Mouse (Mus musculus) frontal cortex, postnatal 14 days (tissue): ENCODE measurements around the gene Atp13a3.
"Not testable (repeated sequence)": the region's sequence is repeated elsewhere in the genome, so short reads cannot be mapped to it uniquely, and the experiment has no call there.

Experiments used
- DNase-seq, 2 experiments: peaks; one replicate each; pipeline ENCODE4 v3.0.0; 2022; ENCODE audit warnings: low spot score in 2 of 2

Gene Atp13a3

GRCm38 (mm10) chr16:30362528-30362927 lies 43.2 kb downstream of the Atp13a3 start:
- no peak for DNase-seq

- not testable (repeated sequence) for DNase-seq
These were observed 52.3 kb downstream of the Atp13a3 start for GRCm38 (mm10) chr16:30353489-30353888.

GRCm38 (mm10) chr16:30314236-30314635 lies 91.5 kb downstream of the Atp13a3 start:
- no peak for DNase-seq

DNA sequence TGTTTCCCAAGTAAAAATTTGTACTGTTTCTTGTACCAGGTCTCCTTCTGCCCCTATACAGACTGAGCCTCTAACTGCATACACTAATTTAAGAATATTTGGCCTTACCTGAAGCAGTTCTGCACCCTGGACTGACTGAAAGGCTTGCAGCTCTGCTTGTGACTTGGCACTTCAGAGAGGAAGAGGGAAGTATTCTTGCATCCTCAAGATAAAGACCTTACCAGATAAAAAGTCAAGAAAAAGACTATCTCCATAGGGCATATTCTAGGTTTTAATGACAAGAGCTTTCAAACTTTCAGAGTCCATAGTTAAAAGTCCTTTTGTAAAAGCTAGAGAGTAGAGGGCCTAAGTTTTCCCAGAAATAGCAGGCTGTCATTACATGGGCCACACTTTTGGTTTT lies 95.1 kb downstream of the Atp13a3 start, which contains the start of gene Gp5:
Gp5 (minus strand) TSS at position 133 of the 400 bp plus-strand sequence.
- no peak for DNase-seq

GRCm38 (mm10) chr16:30310171-30310515 lies 95.6 kb downstream of the Atp13a3 start:
- no peak for DNase-seq

- no peak for DNase-seq
These were observed 96.2 kb downstream of the Atp13a3 start for GRCm38 (mm10) chr16:30309395-30310170.

DNA sequence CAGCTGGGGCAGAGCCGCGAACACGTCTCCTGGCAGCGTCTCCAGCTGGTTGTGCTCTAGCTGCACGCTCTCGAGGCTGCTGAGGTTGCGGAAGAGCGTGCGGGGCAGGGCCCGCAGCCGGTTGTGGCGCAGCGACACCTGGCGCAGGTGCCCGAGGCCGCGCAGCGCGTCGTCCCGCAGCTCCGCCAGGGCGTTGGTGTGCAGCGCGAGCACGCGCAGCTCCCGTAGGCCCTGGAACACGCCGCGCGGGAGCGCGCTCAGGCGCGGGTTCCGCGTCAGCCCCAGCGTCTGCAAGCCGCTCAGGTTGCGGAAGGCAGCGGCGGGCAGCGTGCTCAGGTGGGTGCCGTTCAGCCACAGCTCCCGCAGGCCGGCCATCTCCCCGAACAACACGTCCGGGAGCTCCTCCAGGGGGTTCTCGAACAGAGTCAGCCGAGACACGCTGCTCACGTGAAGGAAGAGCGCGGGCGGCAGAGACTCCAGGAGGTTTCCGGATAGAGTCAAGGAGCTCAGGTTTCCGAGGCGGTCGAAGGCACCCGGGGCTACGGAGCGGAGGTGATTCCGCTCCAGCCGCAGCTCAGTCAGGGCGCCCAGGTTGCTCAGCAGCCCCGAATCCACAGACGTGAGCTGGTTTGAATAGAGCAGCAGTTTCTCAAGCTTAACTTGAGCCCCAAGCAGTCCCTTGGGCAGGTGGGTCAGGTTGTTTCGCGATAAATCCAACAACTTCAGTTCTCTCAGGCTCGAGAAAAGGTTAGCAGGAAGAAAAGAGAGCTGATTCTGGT lies 97.0 kb downstream of the Atp13a3 start:
- peak; percentile 22 to 58 for DNase-seq

GRCm38 (mm10) chr16:30307961-30308615 lies 97.7 kb downstream of the Atp13a3 start:
- DNase-seq = no peak

- no peak for DNase-seq
These were observed 98.5 kb downstream of the Atp13a3 start for GRCm38 (mm10) chr16:30307306-30307705.

DNA sequence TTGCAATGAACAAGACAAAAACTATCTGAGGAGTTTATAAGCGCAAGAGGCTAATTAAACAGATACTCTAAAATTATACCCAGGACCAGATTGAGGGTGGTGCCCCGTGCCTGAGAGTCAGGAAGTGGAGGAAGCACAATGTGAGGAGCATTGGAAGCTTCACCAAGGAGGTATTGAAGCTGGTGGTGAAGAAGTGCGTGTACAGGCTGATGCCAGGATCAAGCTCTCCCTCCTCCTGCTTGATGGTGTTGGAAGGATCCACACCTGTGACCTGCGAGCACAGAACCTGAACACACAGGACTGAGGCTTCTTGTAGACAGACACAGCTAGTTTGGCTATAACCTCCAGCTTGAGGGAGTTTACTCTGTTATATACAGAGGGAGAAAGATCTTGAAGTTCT lies 99.7 kb downstream of the Atp13a3 start:
- DNase-seq = no peak

DNA sequence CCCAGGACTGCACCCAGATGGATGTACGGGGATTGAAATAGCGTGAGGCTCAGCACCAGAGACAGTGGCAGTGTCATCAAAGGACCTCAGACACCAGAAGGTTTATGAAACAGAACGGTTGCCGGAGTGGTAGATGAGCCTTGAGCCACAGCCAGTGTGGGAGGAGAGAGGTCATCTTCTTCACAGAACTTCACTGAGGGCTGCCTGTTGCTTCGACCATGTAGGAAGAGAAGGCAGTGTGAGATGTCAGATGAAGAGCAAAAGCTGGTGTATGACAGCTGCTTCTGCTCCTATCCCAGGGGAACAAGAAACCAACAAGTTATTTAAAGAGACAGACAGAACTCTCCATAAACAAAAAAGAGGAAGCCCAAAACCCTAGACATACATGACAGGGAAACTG lies 101.5 kb downstream of the Atp13a3 start:
- no peak for DNase-seq

DNA sequence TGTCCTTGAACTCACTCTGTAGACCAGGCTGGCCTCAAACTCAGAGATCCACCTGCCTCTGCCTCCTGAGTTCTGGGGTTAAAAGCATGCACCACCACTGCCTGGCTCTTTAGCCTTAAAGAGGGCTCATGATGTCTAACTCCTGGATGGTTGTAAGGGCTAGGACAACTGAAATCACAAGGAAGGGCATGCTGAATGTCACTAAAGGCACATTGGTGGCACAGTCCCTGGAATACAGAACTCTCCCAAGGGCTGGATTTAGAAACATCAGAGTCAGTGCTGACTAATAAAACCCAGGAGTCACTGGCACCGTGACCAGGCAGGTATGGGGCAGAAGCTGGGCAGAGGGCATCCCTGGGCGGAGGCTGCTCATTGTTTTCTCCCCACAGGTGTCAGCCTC lies 102.4 kb downstream of the Atp13a3 start:
- no peak for DNase-seq

DNA sequence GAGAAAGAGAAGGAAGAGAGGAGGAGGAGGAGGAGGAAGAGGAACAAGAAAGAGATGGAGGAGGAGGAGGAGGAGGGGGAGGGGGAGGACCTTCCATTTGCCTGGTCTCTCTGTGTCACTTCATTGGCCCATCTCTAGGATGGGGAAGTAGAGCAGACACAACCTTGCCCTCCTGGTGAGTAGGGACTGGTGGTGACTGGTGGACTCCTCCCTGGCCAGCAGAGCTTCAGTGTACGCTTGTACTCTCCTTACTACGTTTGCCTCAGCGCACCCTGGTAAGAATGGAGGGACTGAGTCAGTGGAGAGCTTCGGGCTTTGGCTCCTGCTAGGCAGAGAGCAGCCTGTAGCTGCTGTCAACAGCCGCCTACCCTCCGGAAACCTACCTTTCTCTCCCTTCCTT lies 103.1 kb downstream of the Atp13a3 start:
- no peak for DNase-seq

- no peak for DNase-seq
These were observed 106.0 kb downstream of the Atp13a3 start for GRCm38 (mm10) chr16:30299711-30300277.

DNA sequence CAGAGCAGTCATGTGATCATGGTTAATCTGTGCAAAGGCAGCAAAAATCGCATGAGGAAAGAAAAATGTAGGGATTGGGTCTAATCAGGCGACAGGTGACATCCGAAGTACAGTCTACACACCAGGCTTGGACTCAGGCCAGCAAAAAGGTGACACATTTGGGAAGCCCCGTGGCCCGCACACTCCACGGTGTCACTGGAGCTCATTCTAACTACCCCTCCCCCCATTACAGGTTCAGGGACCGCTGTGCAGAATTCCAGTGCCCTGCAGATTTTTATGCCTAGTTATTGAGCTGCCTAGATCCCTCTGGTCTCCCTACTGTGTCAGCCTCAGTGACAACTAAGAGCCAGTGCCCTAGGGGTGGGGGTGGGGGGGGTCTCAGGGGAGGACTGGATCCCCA lies 108.3 kb downstream of the Atp13a3 start:
- DNase-seq = no peak

DNA sequence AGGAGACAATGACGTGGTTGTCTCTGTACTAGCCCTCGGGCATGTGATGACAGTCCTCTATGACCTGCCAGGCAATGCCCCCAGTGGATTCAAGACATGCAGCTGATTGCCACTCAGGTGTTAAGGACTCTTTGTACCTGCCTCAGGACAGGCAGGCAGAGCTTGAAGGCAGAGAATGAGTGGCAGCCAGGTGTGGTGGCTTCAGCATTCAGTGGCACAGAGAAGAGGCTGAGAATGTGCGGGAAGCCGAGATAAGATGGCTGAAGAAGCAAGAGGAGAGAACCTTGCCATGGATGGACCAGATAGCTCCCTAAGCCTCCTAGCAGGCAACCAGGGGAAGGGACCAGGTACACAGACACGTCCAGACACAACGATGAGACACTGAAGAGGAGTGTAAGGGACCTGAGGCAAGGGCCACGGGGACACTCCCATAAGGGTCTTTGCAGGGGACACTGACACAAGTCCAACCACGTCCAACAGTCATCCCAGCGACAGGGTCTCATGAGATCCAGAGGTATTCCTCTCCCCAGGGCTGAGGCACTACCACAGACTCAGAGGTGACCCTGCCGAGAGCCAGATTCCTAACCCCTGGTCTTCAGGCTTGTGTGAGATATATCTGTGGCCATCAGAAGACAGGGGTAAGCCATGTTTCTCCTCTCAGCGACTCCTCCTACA lies 109.0 kb downstream of the Atp13a3 start:
- no peak for DNase-seq

DNA sequence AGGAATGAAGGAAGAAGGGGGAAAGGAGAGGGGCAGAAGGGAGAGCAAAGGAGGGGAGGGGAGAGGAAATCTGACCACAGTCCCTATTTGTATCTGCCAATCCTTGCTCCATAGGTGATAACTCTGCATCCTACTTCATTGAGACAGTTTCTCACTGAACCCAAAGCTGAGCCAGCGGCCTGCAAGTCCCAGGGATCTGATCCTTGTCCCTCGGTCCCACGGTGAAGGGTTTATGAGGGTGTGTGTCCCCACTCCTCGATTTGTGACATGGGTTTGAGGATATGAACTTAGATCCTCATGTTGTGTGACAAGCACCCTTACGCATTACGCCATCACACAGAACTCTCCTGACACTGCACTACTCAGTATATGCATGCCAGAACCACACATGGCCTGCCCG lies 110.7 kb downstream of the Atp13a3 start:
- no peak for DNase-seq

GRCm38 (mm10) chr16:30290436-30290835 lies 115.3 kb downstream of the Atp13a3 start:
- DNase-seq = no peak

DNA sequence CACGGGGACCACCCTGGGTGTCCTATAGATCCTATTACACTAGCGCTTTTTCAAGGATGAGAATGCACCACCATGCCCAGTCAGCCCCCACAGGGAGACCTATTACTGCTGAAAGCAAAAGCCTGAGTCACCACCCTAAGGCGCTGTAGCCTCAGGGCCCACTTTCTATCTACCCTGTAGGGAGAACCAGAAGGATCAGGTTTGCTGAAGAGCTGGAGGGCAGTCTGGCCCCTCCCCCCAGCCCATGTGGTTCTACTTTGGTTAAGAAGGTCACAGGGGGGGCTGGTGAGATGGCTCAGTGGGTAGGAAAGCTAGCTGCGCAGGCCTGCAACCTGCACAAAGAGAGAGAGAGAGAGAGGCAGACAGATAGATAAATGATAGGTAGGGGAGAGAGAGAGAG lies 120.1 kb downstream of the Atp13a3 start:
- DNase-seq = no peak

GRCm38 (mm10) chr16:30283743-30284337 lies 121.9 kb downstream of the Atp13a3 start:
- DNase-seq = no peak

DNA sequence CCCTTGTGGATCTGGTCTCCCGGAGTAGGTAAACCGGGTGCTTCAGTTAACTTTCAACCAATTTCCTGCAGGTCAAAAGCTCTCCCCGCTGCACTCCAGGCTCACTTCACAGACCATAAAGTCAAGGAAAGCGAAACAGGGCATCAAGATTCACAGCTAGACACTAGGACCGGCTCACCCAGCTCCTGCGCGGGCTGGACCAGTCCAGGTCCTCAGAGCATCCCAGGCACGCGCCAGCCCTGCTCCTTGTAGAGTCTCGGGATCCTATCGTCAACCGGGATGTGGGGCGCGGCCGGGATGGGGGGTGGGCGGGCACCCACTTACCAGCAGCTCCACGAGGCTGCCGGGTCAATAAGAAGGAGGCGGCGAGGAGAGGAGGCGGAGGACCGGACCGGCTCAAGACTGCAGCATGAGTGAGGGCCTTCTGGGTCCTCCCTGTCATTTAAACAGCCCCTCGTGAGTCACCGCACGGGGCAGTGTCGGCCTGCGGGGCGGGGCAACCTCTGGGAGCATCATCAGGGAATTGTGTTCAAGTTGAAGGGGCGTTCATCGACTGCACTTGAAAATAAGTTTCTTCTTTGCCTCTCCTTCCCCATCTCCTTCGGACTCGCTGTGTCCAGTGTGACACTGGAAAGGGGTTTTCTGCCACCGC lies 122.8 kb downstream of the Atp13a3 start, which contains the start of gene Lrrc15:
Lrrc15 (minus strand) TSS at position 413 of the 652 bp plus-strand sequence.
- no peak for DNase-seq
